Mouse (Mus musculus) CD4-positive, CD25-positive, alpha-beta regulatory T cell, adult 2 months (primary cell): ENCODE measurements around the gene Hnrnpll.

ENCODE experiments used
- DNase-seq: peaks from one replicate; pipeline ENCODE4 v3.0.0-alpha.2; 2012; ENCODE audit warnings: low read depth, low spot score

Gene Hnrnpll

DNA sequence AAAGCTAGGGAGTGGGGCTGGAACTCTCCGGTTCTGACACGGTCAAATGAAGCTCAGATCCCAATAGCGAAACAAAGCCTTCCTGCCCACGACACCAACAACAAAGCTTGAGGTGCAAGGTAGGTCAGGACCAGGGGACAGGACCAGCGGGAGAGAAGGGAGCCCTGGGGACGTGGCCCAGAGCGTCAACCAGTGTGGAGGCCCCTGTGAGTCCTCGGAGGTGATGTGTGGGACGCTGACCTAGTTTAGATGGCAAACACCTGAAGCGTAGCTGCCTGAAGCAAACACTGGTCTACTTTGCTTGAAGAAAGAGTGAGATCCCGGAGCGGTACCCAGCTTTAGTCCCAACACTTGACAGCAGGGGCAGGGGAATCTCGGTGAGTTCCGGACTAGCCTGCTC lies 62.5 kb downstream of the Hnrnpll start:
- no peak for DNase-seq

GRCm38 (mm10) chr17:79998986-79999385 lies 63.1 kb downstream of the Hnrnpll start:
- no peak for DNase-seq

DNA sequence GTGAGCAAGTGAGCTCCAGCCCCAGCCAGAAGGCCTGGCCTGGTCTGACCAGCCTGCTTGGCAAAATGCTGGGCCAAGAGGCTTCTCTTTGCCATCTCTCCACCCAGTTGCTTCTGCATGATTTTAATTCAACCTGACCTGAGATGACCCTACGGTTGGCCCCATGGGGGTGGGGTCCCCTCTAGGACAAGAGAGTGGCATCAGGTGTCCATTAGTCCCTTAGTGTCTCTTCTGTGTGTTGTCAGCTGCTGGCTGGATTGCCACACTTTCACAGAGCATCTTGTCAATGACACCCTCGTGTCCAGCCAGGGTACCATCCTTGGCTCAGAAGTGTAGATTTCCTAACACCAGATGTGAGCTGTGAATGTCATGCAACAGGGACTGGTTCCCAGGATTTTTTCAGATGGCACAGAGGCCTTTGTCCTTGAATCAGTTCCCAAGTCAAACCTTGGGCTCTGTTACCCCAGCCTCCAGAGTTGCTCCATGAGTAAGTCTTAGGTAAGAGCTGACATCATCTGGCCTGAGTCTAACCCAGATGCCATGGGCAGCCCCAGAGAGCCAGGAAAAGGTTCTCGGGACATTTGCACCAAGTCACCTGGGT lies 66.9 kb downstream of the Hnrnpll start:
- no peak for DNase-seq

GRCm38 (mm10) chr17:79992114-79992513 lies 70.0 kb downstream of the Hnrnpll start:
- no peak for DNase-seq

DNA sequence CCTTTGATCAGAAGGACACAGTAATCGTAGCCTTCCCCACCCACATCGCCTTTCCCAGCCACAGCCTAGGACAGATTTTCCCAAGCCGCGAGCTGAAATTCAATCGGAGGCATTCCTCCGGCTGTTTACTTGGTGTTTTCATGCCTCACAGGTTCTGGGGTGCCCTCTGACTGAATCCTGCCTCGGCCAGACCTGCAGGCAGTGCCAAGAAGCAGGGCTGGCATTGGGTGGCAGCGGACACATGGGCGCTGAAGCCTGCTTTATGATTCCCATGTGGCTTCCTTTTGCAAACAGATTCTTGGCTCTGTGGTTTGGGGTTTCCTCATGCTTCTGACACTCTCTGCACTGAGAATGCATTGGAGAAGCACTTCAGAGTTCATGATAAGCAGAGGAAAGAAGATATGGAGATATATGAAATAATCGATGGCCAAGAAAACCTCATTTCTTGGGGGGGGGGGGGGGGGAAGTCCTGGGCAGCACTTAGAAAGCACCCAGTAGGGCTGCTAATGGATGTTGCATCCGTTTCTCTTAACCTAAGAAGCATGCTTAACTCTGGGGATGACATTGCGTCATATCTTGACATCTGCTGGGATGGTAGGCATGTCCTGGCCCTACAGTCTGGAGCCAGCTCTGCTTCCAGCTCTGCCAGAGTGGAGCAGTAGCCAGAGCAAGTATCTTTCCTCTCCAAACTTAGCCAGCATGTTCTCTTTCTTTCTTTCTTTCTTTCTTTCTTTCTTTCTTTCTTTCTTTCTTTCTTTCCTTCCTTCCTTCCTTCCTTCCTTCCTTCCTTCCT lies 70.8 kb downstream of the Hnrnpll start:
- DNase-seq: no peak

GRCm38 (mm10) chr17:79990161-79990560 lies 72.0 kb downstream of the Hnrnpll start:
- DNase-seq: no peak

DNA sequence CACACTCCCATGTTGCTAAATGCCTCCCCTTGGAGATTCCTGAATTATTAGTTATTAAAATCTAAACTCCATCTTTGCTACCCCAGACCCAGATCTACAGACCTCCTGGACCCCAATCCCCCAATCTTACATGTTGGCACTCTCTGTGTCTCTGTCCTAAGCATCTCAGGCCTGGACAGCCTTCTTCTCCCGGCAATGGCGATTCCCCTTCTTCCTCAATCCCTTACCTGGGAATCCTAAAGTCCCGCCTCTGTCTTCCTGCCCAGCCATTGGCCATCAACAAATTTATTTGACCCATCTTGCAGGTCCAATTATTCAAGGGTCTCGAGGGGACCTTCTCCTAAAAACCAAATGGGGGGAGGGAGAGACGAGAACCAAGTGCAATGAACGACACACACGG lies 77.7 kb downstream of the Hnrnpll start:
- no peak for DNase-seq

- no peak for DNase-seq
Observed at GRCm38 (mm10) chr17:79982955-79983529, 79.1 kb downstream of the Hnrnpll start.

DNA sequence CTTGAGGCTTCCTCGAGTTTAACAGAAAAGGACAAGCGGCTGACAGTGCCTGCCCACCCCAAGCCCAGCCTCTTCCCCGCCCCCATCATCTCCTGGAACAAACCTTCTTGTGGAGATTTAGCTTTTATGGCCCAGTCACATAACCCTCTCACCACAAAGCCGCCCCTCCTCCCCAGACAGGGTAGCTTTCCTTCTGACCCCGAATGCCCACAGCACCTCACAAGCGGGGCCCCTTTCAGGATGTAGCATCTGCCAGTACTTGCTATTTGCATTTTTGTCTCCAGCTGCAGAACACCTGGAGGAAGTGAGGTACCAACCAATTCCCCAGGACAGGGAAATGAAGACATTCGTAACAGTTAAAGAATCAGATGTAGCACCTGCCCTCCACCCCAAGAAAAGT lies 79.6 kb downstream of the Hnrnpll start:
- peak; percentile 18 for DNase-seq

DNA sequence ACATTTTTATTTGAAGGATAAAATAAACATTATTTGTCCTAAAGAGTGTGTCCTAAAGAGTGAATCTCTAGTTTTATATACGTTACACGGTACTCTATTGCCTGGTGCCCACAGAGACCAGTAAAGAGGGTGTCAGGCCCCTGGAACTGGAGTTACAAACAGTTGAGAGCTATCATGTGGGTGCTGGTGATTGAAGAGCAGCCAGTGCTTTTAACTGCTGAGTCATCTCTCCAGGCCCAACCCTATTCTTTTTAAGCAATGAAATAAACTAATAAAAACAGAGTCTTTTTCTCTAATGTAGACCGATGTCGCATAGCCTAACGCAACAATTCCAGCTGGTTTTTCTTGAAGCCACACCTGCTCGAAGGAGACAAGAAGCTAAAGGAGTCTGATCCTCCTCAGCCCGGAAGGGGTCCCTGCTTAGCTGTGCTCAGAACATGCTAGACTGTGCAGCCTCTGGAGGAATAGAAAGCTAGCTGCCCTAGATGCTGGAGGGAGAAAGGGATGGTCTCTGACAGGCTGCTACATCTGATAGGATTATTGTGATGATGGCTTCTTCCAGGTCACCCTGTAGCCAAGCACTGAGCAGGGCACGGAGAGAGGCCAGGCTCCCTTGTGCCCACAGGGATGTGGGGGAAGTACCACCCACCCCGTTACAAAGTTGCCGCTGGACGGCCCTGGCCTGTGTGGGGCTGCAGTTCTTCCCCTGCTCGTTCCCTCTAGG lies 80.2 kb downstream of the Hnrnpll start:
- DNase-seq: no peak

DNA sequence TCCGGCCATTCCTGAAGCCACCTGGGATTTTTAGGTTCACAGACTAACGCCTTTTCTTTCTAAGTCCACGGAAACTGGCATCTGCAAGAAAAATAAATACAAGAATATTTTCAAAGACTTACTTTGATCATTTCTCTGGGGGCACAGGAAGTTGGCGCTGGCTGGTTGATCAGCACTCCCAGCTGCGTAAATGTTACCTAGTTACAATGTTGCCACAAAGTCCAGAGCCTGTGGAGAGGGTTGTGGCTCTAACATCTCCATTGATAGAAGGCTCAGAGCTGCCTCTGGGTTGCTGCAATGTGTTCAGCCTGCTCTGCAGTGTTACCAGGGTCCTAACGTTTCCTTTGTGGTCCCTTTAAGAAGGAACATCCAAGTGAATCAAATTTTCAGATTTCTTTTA lies 80.8 kb downstream of the Hnrnpll start:
- DNase-seq: no peak

GRCm38 (mm10) chr17:79980421-79981120 lies 81.6 kb downstream of the Hnrnpll start:
- no peak for DNase-seq
